Mouse (Mus musculus): ENCODE results near the gene Tm2d1. TPM values are rescaled to one million over a fixed set of nuclear protein-coding genes. Genes with fewer than 3 reads are reported as not detected.

Gene Tm2d1
- total RNA-seq, 2 experiments from 2014 or later = 44.4 to 51.2 TPM

GRCm38 (mm10) chr4:98322223-98322622 lies 60.9 kb downstream of the Tm2d1 start:
- peak; percentile 96 for DNase-seq

- DNase-seq = peak; percentile 73 to 78
These were observed 61.6 kb downstream of the Tm2d1 start for GRCm38 (mm10) chr4:98321371-98322111.

- DNase-seq = peak; percentile 42 to 61
These were observed 64.3 kb downstream of the Tm2d1 start for GRCm38 (mm10) chr4:98318769-98319168.

- DNase-seq = no peak
These were observed 66.0 kb downstream of the Tm2d1 start for GRCm38 (mm10) chr4:98317149-98317548.

Other genes starting within 250 kb of the Tm2d1 start
- gene Patj, start 12.5 kb upstream of the Tm2d1 start, total RNA-seq (2021) = 10 to 100 TPM; 13.0 to 16.0 TPM

Data from heart, adult 18-20 months (tissue).